Mouse (Mus musculus) cerebellum, postnatal 25 days (tissue): Measurements from ENCODE around the gene Sorcs3.

Source experiments
- DNase-seq, 2 experiments: peaks; one replicate each; pipeline ENCODE4 v3.0.0; 2021; ENCODE audit warnings: mixed read lengths in 2 of 2

Gene Sorcs3

DNA sequence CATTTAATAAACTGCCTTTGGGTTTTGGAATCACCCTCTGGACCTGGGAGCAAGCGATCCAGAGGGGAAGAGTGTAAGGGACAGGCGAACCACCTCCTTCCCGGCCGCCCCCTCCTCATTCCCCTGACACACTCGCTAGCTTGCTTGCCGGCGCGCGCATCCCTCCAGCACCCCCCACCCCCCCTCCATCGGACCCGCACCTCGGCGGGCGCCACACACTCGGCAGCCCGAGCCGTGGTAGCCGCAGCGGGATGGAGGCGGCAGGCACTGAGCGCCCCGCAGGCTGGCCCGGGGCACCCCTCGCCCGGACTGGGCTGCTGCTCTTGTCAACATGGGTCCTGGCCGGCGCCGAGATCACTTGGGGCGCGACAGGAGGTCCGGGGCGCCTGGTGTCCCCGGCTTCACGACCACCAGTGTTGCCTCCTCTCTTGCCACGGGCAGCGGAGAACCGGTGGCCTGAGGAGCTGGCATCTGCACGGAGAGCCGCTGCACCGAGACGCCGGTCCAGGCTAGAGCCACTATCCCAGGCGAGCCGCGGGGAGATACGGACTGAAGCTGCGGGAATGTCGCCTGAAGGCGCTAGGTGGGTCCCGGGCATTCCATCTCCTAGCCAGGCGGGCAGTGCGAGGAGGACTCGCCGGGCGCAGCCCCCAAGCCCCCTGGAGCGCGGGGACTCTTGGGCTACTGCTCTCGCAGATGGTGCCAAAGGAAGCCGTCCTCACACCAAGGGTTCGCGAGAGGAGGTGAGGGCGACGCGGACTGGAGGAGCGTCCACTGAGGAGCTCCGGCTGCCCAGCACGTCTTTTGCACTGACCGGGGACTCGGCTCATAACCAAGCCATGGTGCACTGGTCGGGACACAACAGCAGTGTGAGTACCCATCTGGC is at the start of gene Sorcs3:
Gene Sorcs3, plus strand, starts transcription at position 97 of the 886 bp plus-strand sequence.
- DNase-seq, result peak; percentile 27 to 34

DNA sequence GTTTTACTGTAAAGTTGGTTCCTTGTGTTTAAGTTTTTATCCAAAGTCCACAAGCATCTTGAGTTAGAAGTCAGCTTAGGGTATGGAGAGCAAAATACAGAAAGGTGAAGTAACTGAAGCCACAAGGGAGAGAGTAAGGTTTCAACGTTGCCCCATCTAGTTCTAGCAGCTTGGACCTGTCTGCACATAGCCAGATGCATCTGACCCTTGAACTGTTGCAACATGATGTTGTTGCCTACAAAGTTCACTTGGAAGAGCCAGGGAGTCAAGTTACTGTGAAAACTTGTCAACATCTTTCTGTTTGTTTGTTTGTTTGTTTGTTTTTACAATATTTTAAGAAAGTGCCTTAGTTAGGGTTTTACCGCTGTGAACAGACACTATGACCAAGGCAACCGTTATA is 40.5 kb upstream of the Sorcs3 start:
- DNase-seq, result no peak

- DNase-seq, result no peak
Observed at GRCm38 (mm10) chr19:48167110-48167509, 38.7 kb upstream of the Sorcs3 start.

DNA sequence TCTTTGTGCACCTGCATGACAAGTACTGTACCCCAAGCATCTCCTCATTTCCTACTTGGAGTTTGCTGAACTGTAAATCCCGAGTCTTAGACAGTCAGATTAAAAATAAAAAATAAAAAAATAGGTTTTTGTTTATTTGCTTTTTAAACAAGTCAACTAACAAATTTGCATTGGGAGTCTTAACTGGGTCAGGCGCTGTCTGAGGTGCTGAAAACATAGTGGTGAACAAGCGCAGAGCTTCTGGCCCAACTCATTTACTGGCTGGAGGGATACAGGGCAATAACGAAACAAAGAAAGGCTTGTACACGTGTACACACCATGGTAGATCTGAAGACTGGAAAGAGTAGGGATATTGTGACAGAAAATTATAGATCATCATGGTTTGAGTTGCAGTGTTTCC is 37.5 kb upstream of the Sorcs3 start:
- no peak for DNase-seq

DNA sequence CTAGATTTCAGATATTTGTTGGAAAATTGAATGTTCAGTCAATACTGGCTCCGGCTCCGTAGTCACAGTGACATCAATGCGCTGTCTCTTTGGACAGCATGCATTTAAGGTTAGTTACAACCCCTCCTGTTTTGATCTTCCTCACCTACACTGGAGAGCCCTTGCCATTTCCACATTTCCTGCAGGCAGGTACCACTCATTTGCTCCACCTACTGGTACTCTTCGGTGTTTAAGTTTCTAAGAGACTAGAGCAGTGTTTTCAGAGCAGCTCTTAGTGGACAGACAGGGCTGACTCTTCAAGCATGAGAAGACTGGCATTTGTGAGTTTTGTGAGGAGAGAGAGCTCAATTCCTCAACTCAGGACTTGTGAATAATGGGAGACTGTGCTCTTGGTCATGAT is 31.1 kb upstream of the Sorcs3 start:
- DNase-seq, result no peak

DNA sequence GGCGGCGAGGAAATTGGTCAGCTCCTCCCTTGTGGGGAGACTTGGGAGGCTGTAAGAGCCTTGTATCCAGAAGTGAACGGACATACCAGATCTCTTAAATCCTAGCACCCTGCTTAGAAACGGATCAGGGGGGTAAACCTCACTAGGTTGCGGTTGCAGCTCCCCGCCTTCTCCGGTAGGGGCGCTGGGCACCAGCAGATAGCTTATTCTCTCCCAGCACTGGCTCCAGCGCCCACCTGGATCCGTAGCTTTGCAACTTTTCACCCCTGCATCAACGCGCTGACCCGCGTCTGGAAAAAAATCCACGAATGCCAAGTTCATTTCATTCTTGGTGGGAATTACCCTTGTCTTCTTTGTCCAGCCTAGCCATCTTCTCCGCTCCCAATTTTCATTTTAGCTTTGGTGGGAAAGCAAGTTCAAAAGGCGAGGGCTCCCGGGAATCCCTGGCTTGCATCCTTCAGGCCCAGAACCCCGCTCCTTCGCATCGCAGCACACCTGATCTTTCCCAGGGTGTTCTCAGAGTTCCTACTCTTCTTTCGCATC is 1.8 kb upstream of the Sorcs3 start:
- DNase-seq, result peak; percentile 67 to 81

- DNase-seq, result peak in 1 of 2 experiments; percentile 14
Observed at GRCm38 (mm10) chr19:48204476-48204875, 1.3 kb upstream of the Sorcs3 start.

DNA sequence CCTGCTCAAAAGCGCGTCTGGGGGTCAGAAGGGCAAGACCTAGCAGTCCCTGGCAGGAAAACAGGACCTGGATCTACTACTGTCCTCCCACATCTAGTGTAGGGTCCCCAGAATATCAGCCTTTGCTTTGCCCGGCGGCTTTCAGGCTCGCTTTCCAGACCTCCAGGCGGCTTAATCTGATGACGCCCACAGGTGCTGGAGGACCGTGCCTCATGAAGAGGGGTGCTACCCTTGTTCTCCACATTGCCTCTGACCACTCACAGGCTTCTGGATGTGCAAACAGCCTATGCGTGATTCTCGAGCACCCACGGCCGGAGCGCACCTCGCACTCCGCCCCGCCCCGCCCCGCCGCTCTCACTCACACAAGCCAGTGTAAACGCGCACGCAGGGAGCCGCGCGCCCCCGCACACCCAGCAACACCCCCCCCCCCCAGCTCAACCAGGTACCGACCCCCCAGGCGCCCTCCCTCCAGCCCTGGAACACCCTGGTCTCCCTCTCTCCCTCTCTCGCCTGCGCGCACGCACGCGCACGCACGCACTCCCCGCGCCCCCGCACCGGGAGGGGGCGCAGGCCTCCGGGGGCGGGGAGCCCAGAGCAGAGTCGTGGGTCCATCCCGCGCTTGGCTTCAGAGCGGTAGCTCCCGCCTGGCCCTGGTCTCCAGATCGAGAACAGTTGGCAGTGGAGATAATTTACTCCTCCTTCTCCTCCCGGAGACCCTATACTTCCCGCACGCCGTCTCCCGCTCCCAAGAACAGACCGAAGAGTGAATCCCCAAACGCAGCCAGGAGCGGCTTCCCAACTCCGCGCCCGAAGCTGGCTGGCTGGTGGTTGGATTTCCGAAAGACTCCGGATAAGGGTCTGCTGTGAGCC is 698 bp upstream of the Sorcs3 start:
- peak; percentile 28 to 48 for DNase-seq

- no peak for DNase-seq
Observed at GRCm38 (mm10) chr19:48206861-48207730, 1.3 kb downstream of the Sorcs3 start.

GRCm38 (mm10) chr19:48207731-48208370 is 2.0 kb downstream of the Sorcs3 start:
- DNase-seq, result peak in 1 of 2 experiments; percentile 13

GRCm38 (mm10) chr19:48215379-48215778 is 9.6 kb downstream of the Sorcs3 start:
- no peak for DNase-seq

DNA sequence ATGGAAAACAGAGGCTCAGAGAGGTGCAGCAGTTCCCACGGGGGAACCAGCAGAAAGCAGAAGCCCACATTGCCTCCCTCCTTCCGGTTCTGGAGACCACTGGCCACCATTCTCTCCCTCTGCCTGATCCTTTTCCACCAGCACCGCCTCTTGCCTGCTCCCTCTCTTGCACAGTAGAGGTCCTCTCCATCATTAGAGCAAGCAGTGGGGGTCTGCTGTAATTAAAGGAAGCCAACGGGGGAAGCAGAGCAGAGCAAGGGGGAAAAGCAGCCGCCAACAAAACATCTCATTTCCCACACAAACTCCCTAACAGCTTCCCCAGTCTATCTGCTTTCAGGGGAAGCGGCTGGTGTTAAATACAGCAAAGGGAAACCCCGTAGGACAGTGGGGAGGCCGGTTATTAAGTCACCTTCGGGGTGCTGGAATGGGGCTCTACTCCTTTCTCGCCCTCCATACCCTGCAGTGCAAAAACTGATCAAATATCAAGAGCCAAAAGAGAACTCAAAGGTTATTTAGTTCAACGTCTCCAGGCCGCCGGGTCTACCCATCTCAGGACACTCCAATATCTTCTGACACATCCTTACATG is 32.1 kb downstream of the Sorcs3 start:
- no peak for DNase-seq

GRCm38 (mm10) chr19:48238391-48238790 is 32.6 kb downstream of the Sorcs3 start:
- DNase-seq, result no peak

GRCm38 (mm10) chr19:48240960-48241359 is 35.1 kb downstream of the Sorcs3 start:
- DNase-seq, result no peak

- DNase-seq, result no peak
Observed at GRCm38 (mm10) chr19:48244036-48244435, 38.2 kb downstream of the Sorcs3 start.

DNA sequence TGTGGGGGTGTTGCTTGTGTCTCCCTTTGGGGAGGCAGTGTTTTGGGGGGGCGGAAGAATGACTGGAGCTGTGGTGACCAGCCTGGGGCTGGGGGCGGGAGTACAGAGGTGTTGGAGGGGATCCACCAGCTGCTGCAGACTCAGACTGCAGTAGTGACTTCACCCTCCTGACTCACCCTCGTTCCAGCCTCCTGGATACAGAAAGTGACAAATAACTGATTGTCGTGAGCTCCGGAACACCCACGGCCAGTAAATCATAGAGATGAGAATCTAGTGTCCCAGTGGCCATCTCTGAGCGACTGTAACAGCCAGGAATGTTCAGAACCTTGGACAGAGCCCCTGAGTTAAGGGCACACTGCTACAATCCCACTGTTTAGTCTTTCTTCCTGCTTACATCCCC is 53.4 kb downstream of the Sorcs3 start:
- no peak for DNase-seq

DNA sequence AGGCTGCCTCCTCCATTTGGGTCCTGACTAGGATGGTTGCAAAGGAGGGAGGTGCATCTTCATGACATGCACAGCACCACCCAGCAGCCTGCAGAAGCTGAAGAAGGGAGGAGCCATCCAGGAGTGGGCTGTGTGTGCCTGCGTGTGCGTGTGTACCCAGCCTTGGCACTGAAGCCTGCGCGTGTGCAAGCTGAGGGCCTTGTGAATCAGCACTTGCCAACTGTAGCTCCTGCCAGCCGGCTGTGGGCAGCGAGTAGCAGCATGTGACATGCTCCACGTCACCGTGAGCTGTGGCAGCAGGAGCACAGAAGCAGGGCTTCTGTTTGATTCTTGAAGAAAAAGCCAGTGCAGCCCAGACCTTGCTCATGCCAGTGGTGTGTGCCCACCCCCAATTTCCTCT is 54.8 kb downstream of the Sorcs3 start:
- peak; percentile 42 to 64 for DNase-seq

DNA sequence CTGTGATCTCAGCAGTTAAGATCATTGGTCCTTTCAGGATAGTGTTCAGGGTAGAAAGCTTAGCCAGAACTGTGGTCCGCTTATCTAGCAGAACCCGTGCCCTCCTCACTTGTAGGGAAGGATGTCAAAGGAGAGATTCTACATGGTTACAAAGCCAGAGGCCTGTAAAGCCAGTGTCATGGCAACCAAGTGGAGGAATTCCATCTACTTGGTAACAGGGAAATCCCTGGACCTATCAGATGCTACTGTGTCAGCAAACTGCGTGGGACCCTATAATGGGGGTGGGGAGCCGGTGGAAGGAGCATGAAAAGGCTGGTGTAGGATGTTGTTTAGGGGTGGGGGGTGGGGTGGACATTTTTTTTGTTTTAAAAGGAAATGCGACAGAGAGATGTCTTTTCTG is 57.9 kb downstream of the Sorcs3 start:
- DNase-seq, result no peak

GRCm38 (mm10) chr19:48280273-48280672 is 74.4 kb downstream of the Sorcs3 start:
- DNase-seq, result no peak

- no peak for DNase-seq
Observed at GRCm38 (mm10) chr19:48282250-48282649, 76.4 kb downstream of the Sorcs3 start.

GRCm38 (mm10) chr19:48283217-48283616 is 77.4 kb downstream of the Sorcs3 start:
- no peak for DNase-seq
